Mouse (Mus musculus) small intestine, adult 2 months (tissue): Measurements from ENCODE around the gene D030056L22Rik. TPM values are rescaled to one million over a fixed set of nuclear protein-coding genes. Genes with fewer than 3 reads are reported as not detected.
A peak's percentile ranks its signal among the peaks of the same experiment; 100 is the strongest.

ENCODE experiments used
- H3K27ac ChIP-seq: fragments of 200-500 bp; 2 replicates; pipeline ENCODE4 v1.5.1; 2012; ENCODE audit warnings: low read depth, low read length, control low read depth, inconsistent platforms; ENCODE audit not compliant: insufficient read depth
- H3K27me3 ChIP-seq: fragments of 200-500 bp; 2 replicates; pipeline ENCODE4 v1.6.1; 2012; ENCODE audit warnings: mild to moderate bottlenecking, moderate library complexity, low read length, inconsistent platforms; ENCODE audit not compliant: control insufficient read depth, insufficient read depth
- H3K36me3 ChIP-seq: fragments of 200-500 bp; 2 replicates; pipeline ENCODE4 v1.6.1; 2012; ENCODE audit warnings: mild to moderate bottlenecking, low read length, control low read depth, inconsistent platforms; ENCODE audit not compliant: control insufficient read depth, insufficient read depth
- H3K4me1 ChIP-seq: fragments of 200-500 bp; 2 replicates; pipeline ENCODE4 v1.6.1; 2012; ENCODE audit warnings: low read length, inconsistent platforms, mixed read lengths; ENCODE audit not compliant: control insufficient read depth, insufficient read depth, insufficient read length
- H3K4me3 ChIP-seq: fragments of 200-500 bp; 2 replicates; pipeline ENCODE4 v1.5.1; 2012; ENCODE audit warnings: low read depth, mild to moderate bottlenecking, control low read depth, inconsistent platforms, low read length, moderate library complexity
- CTCF ChIP-seq: fragments of 200-500 bp; IDR thresholded peaks from 2 replicates; pipeline ENCODE4 v1.5.1; 2012; ENCODE audit warnings: low read depth, mild to moderate bottlenecking, control low read depth, inconsistent platforms, low read length, moderate library complexity, mixed read lengths; ENCODE audit not compliant: insufficient replicate concordance, insufficient read length; ENCODE audit errors: extremely low read depth
- POLR2A ChIP-seq: fragments of 200-500 bp; IDR thresholded peaks from 2 replicates; pipeline ENCODE4 v1.6.1; 2012; ENCODE audit warnings: low read depth, mild to moderate bottlenecking, control low read depth, inconsistent platforms, low read length, moderate library complexity
- WGBS: fragments of 180-500 bp; shearing (Covaris S2); methylation state at CpG from one replicate; pipeline ENCODE4 v1.1.7; 2018; 5-methylcytosine and 5-hydroxymethylcytosine counted together
- polyA plus RNA-seq: library from polyadenylated mRNA; depleted of rRNA; stranded (reverse); fragments of >200 nt; gene quantifications from 2 replicates; pipeline ENCODE4 v1.2.3, GENCODE M21; 2012; rRNA removed

The D030056L22Rik gene
- 5.7 and 8.4 TPM in 2 replicates for polyA plus RNA-seq

GRCm38 (mm10) chr19:18712866-18713300 is at the start of gene D030056L22Rik:
TSS of gene D030056L22Rik (plus strand) at chr19:18713193.
- TF ChIP-seq CTCF (peak; percentile 75), POLR2A (peak; percentile 58; the same call in 1 of the 2 replicates)
- Histone ChIP-seq H3K4me1 (peaks cover 2% of the 10 kb centered on the region), H3K36me3 (no peaks in the 10 kb centered on the region; the same call in 1 of the 2 replicates), H3K27ac (peak within 1 kb of the TSS; percentile 78), H3K4me3 (peak within 1 kb of the TSS; percentile 70), H3K27me3 (no peaks in the 10 kb centered on the region)
- WGBS, result under 1% methylated on average over 47 of the region's 49 CpGs

- Histone ChIP-seq H3K4me1 (no peaks in the 10 kb centered on the region), H3K27ac (no peak overlapping the region), H3K27me3 (no peaks in the 10 kb centered on the region), H3K36me3 (no peaks in the 10 kb centered on the region), H3K4me3 (no peak overlapping the region)
- no peak for TF ChIP-seq POLR2A
- no peak for TF ChIP-seq CTCF
- 41% methylated on average over 2 of the region's 2 CpGs for WGBS
These were observed 49.1 kb upstream of the D030056L22Rik start for GRCm38 (mm10) chr19:18663904-18664303.

- Histone ChIP-seq H3K36me3 (no peaks in the 10 kb centered on the region), H3K27me3 (no peaks in the 10 kb centered on the region), H3K4me3 (no peak overlapping the region), H3K27ac (no peak overlapping the region), H3K4me1 (peaks cover 2% of the 10 kb centered on the region; the same call in 1 of the 2 replicates)
- TF ChIP-seq CTCF (no peak), POLR2A (no peak)
- WGBS, result 90% methylated on average over 7 of the region's 7 CpGs
These were observed 46.0 kb upstream of the D030056L22Rik start for GRCm38 (mm10) chr19:18666966-18667365.

GRCm38 (mm10) chr19:18669551-18669950 is 43.4 kb upstream of the D030056L22Rik start:
- TF ChIP-seq CTCF (no peak), POLR2A (no peak)
- peaks cover 2% of the 10 kb centered on the region; the same call in 1 of the 2 replicates for H3K4me1 ChIP-seq
- H3K27me3 ChIP-seq, result no peaks in the 10 kb centered on the region
- no peaks in the 10 kb centered on the region for H3K36me3 ChIP-seq
- no peak overlapping the region for H3K27ac ChIP-seq
- H3K4me3 ChIP-seq, result no peak overlapping the region
- WGBS, result 96% methylated on average over 7 of the region's 7 CpGs

- under 1% methylated on average over 49 of the region's 58 CpGs for WGBS
- Histone ChIP-seq H3K36me3 (no peaks in the 10 kb centered on the region), H3K27ac (peak within 1 kb of the TSS; percentile 57), H3K4me1 (peaks cover 2% of the 10 kb centered on the region; the same call in 1 of the 2 replicates), H3K4me3 (peak within 1 kb of the TSS; percentile 94), H3K27me3 (no peaks in the 10 kb centered on the region)
- TF ChIP-seq CTCF (no peak), POLR2A (peak; percentile 28; the same call in 1 of the 2 replicates)
These were observed 42.4 kb upstream of the D030056L22Rik start, which contains the start of gene Carnmt1 for GRCm38 (mm10) chr19:18670608-18671007. TSS of gene Carnmt1 (plus strand) at chr19:18670764.

- H3K27me3 ChIP-seq, result no peaks in the 10 kb centered on the region
- peak overlapping the region; percentile 57 for H3K27ac ChIP-seq
- peak overlapping the region; percentile 94 for H3K4me3 ChIP-seq
- H3K4me1 ChIP-seq, result peaks cover 2% of the 10 kb centered on the region; the same call in 1 of the 2 replicates
- TF ChIP-seq POLR2A (no peak), CTCF (no peak)
- under 1% methylated on average over 62 of the region's 64 CpGs for WGBS
- H3K36me3 ChIP-seq, result no peaks in the 10 kb centered on the region
These were observed 41.8 kb upstream of the D030056L22Rik start for GRCm38 (mm10) chr19:18671056-18671741.

GRCm38 (mm10) chr19:18672498-18672897 is 40.5 kb upstream of the D030056L22Rik start:
- no peak for TF ChIP-seq CTCF
- WGBS, result 59% methylated on average over 3 of the region's 3 CpGs
- no peaks in the 10 kb centered on the region for H3K36me3 ChIP-seq
- H3K4me1 ChIP-seq, result peaks cover 2% of the 10 kb centered on the region; the same call in 1 of the 2 replicates
- H3K4me3 ChIP-seq, result no peak overlapping the region
- no peaks in the 10 kb centered on the region for H3K27me3 ChIP-seq
- H3K27ac ChIP-seq, result no peak overlapping the region
